ENCODE assay signal across 31 mouse cellular contexts in the genomic region with DNA sequence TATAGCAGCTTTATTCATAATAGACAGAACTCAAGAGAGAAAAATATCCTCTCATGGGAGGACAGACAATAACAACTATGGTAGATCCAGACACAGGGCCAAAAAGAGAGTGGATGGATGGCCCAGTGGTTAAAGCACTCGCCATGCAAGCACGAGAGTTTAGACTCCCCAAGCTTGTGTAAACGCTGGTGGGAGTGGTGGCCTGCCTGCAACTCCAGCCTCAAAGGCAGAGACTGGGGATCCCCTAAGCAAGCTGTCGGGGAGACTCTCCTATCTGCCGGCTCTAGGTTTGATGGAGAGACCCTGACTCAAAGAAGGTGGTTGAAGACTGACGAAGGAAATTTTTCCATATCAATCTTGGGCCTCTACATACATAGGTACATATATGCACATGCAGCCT. TPM values are rescaled to one million over a fixed set of nuclear protein-coding genes. Genes with fewer than 3 reads are reported as not detected.
"Had no signal": no experiment of that assay in that cellular context is flagged by ENCODE, and none has a peak within 500 bp of the region (broad histone marks: within the 10 kb centered on the region; RNA-seq: fewer than 3 reads in every experiment).

No protein-coding gene starts in this region.

- H3K27me3 ChIP-seq: embryonic facial prominence, embryonic 12.5 days; embryonic facial prominence, embryonic 13.5 days; embryonic facial prominence, embryonic 15.5 days; forebrain, embryonic 12.5 days; forebrain, embryonic 13.5 days; forebrain, embryonic 15.5 days had no signal

- H3K4me1 ChIP-seq: embryonic facial prominence, embryonic 12.5 days; embryonic facial prominence, embryonic 15.5 days; forebrain, embryonic 10.5 days; forebrain, embryonic 12.5 days; forebrain, embryonic 13.5 days; forebrain, embryonic 15.5 days had no signal

- H3K9me3 ChIP-seq: embryonic facial prominence, embryonic 10.5 days; embryonic facial prominence, embryonic 12.5 days; embryonic facial prominence, embryonic 13.5 days; embryonic facial prominence, embryonic 15.5 days; forebrain, embryonic 10.5 days; forebrain, embryonic 12.5 days; forebrain, embryonic 13.5 days; forebrain, embryonic 15.5 days had no signal

- H3K9ac ChIP-seq: embryonic facial prominence, embryonic 12.5 days; embryonic facial prominence, embryonic 13.5 days; embryonic facial prominence, embryonic 15.5 days; forebrain, embryonic 12.5 days; forebrain, embryonic 13.5 days; forebrain, embryonic 15.5 days; forebrain, postnatal 0 days had no signal

- H3K36me3 ChIP-seq: embryonic facial prominence, embryonic 10.5 days; embryonic facial prominence, embryonic 12.5 days; embryonic facial prominence, embryonic 13.5 days; embryonic facial prominence, embryonic 15.5 days; forebrain, embryonic 10.5 days; forebrain, embryonic 12.5 days; forebrain, embryonic 15.5 days had no signal

- H3K27ac ChIP-seq: embryonic facial prominence, embryonic 10.5 days; embryonic facial prominence, embryonic 12.5 days; embryonic facial prominence, embryonic 13.5 days; embryonic facial prominence, embryonic 15.5 days; forebrain, embryonic 10.5 days; forebrain, embryonic 12.5 days; forebrain, embryonic 13.5 days; forebrain, embryonic 15.5 days; gastrocnemius, adult 2 months had no signal

- ATAC-seq: forebrain, embryonic 13.5 days; forebrain, embryonic 14.5 days; forebrain, embryonic 15.5 days; forebrain, embryonic 16.5 days had no signal

- DNase-seq: cerebellum, adult 2 months; cerebellum, adult 8-10 months; cerebellum, adult 9-10 months; cerebellum, adult 9-11 months; cerebellum, postnatal 10 days; cerebellum, postnatal 14 days; cerebellum, postnatal 25 days; cerebellum, postnatal 36 days; embryo, embryonic 11 days; forebrain, postnatal 0 days; gastrocnemius, adult 2 months; gastrocnemius, postnatal 10 days; gastrocnemius, postnatal 14 days; gastrocnemius, postnatal 25 days; gastrocnemius, postnatal 36 days; heart, adult 18-20 months had no signal

- H3K4me2 ChIP-seq: embryonic facial prominence, embryonic 12.5 days; embryonic facial prominence, embryonic 13.5 days; embryonic facial prominence, embryonic 15.5 days; forebrain, embryonic 12.5 days; forebrain, embryonic 13.5 days; forebrain, embryonic 15.5 days had no signal

- H3K4me3 ChIP-seq: embryonic facial prominence, embryonic 10.5 days; embryonic facial prominence, embryonic 12.5 days; embryonic facial prominence, embryonic 13.5 days; embryonic facial prominence, embryonic 15.5 days; erythroblast, embryonic 14.5 days; forebrain, embryonic 10.5 days; forebrain, embryonic 12.5 days; forebrain, embryonic 13.5 days; forebrain, embryonic 15.5 days; gastrocnemius, adult 2 months had no signal

RNA-seq across cellular contexts. Expression of gene Icos, which starts 21.5 kb away (rescaled TPM):
- total RNA-seq: gastrocnemius, adult 18-20 months; gastrocnemius, adult 8-10 months; gastrocnemius, postnatal 25 days; gastrocnemius, postnatal 36 days; granulocyte monocyte progenitor cell, adult 5-6 weeks had no signal
- polyA plus RNA-seq: cerebellum, adult 2 months; embryonic facial prominence, embryonic 10.5 days; erythroblast, embryonic 14.5 days; forebrain, embryonic 11.5 days had no signal
